ENCODE assay signal across 8 mouse cellular contexts in the genomic region with DNA sequence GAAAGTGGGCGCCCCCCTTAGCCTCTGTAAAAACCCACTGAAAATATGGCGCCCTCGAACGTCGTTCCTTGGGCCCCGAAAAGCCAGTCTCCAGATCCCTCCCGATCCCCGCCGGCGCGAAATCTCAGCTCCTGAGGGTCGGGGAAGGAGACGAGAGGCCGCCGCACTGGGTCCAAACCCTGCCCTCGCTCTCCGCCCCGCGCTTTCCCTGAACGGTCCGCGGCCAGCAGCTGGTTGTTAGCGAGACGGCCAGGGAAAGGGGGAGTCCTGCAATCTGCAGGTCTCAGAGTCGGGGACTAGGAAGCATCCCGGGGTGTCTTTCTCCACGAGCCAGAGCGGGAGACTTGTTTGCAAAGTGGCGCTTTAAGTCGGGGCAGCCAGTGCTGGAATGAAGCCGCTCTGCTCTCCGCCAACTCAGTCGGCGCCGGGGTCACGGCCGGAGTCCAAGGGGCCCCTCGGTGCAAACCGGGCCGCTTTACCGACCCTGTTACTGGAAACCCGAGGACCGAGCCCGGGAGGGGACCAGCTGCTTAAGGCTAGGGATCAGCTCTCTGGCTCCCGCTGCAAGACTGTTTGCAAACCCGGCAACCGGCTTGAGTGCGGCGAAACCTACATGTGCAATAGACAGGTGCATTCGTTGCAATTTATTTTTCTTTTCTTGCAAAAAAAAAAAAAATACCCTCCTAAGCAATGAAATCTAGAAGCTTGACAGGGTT.
DNase-seq lines count a peak whose midpoint lies in the region; ATAC-seq and TF ChIP-seq lines count a peak whose summit lies in the region.

No protein-coding gene starts in this region.

- no peak overlapping the region for H3K27ac ChIP-seq in CH12.LX (ENCODE audit: insufficient read depth, low read depth)
- peak overlapping the region; percentile 7; the same call in 1 of the 2 replicates for H3K27ac ChIP-seq in forebrain, embryonic 11.5 days (ENCODE audit: low read depth, low read length)
- peak overlapping the region; percentile 86 for H3K27ac ChIP-seq in heart, postnatal 0 days (ENCODE audit: low read depth)
- H3K27ac ChIP-seq in liver, embryonic 16.5 days (ENCODE audit: low read length): no peak overlapping the region

- TF ChIP-seq CTCF in CH12.LX (conservative IDR thresholded peaks at IDR 0.05 in 1 of 2, IDR thresholded peaks at IDR 0.05 in 1 of 2; ENCODE audit: low read depth in 2 of 2, low read length in 2 of 2): no peak
- TF ChIP-seq CTCF in heart, postnatal 0 days (IDR thresholded peaks at IDR 0.05; ENCODE audit: low read depth): no peak

- H3K4me1 ChIP-seq in CH12.LX (ENCODE audit: control insufficient read depth in 1 of 2, insufficient read depth in 2 of 2): peaks cover 2 to 20% of the 10 kb centered on the region in 2 experiments; a peak in 3 of 4 replicates
- H3K4me1 ChIP-seq in forebrain, embryonic 11.5 days (replicated peaks; ENCODE audit: control insufficient read depth, insufficient read depth, low read length): peaks cover 8% of the 10 kb centered on the region; the same call in 1 of the 2 replicates
- H3K4me1 ChIP-seq in heart, postnatal 0 days (ENCODE audit: control insufficient read depth, insufficient read depth): peaks cover 30% of the 10 kb centered on the region
- H3K4me1 ChIP-seq in liver, embryonic 16.5 days (ENCODE audit: control insufficient read depth, low read depth, low read length): no peaks in the 10 kb centered on the region; the same call in 1 of the 2 replicates

- H3K79me2 ChIP-seq in CH12.LX (replicated peaks; ENCODE audit: control insufficient read depth, extremely low read depth, insufficient read depth, poor library complexity, severe bottlenecking): 0 out of 2 replicates have a peak, but pooled peaks cover 1% of the 10 kb centered on the region

- no peak for DNase-seq in CH12.LX (ENCODE audit: extremely low read depth)
- peak; percentile 43 to 44 for DNase-seq in adrenal gland, postnatal 36 days
- DNase-seq in forebrain, embryonic 11.5 days (ENCODE audit: low spot score): peak; percentile 80
- DNase-seq in heart, postnatal 0 days (ENCODE audit: low spot score): peak; percentile 19
- peak; percentile 36 to 68 for DNase-seq in kidney, postnatal 36 days
- DNase-seq in retina, postnatal 1 day: peak; percentile 70

- dilution Hi-C loops in CH12.LX (cut with MboI; ENCODE audit: extremely low pct_ligation_motif_present, extremely low pct_unique_long_range_greater_than_20kb, low sequenced_read_pairs): no loop called here

- WGBS in forebrain, embryonic 11.5 days: under 1% methylated on average over 50 of the region's 50 CpGs
- WGBS in heart, postnatal 0 days: under 1% methylated on average over 50 of the region's 50 CpGs
- under 1% methylated on average over 50 of the region's 50 CpGs for WGBS in liver, embryonic 16.5 days (ENCODE audit: insufficient replicate concordance)

- H3K4me3 ChIP-seq in CH12.LX (replicated peaks in 1 of 3; ENCODE audit: low read depth in 2 of 3, low read length in 2 of 3, poor library complexity in 1 of 3): peak overlapping the region; percentile 63 to 87 (median 70)
- peak overlapping the region; percentile 74 for H3K4me3 ChIP-seq in forebrain, embryonic 11.5 days (ENCODE audit: low read depth, low read length)
- H3K4me3 ChIP-seq in heart, postnatal 0 days (ENCODE audit: low read depth, low read length): peak overlapping the region; percentile 82
- H3K4me3 ChIP-seq in liver, embryonic 16.5 days (ENCODE audit: low read depth, low read length): peak overlapping the region; percentile 66

- H3K4me2 ChIP-seq in CH12.LX (ENCODE audit: insufficient read depth, low read depth, poor library complexity, severe bottlenecking): peak overlapping the region; percentile 52; the same call in 1 of the 2 replicates
- peak overlapping the region; percentile 98 for H3K4me2 ChIP-seq in forebrain, embryonic 11.5 days (ENCODE audit: low read depth, low read length, severe bottlenecking)
- peak overlapping the region; percentile 78 for H3K4me2 ChIP-seq in heart, postnatal 0 days (ENCODE audit: low read depth, low read length)
- H3K4me2 ChIP-seq in liver, embryonic 16.5 days (ENCODE audit: low read depth, low read length): peak overlapping the region; percentile 61

- no peak for TF ChIP-seq POLR2A in CH12.LX (IDR thresholded peaks at IDR 0.05; ENCODE audit: low read depth, low read length)

- H3K9ac ChIP-seq in CH12.LX (ENCODE audit: insufficient read depth, low read depth): peak overlapping the region; percentile 60
- peak overlapping the region; percentile 69 for H3K9ac ChIP-seq in forebrain, embryonic 11.5 days (ENCODE audit: low read length)
- H3K9ac ChIP-seq in heart, postnatal 0 days (replicated peaks; ENCODE audit: low read depth, low read length): peak overlapping the region; percentile 84
- H3K9ac ChIP-seq in liver, embryonic 16.5 days (ENCODE audit: low read depth, low read length): peak overlapping the region; percentile 43

- no peaks in the 10 kb centered on the region for H3K27me3 ChIP-seq in CH12.LX (replicated peaks)
- peaks cover 13% of the 10 kb centered on the region; the same call in 1 of the 2 replicates for H3K27me3 ChIP-seq in forebrain, embryonic 11.5 days (ENCODE audit: control insufficient read depth, insufficient read depth, low read length)
- H3K27me3 ChIP-seq in heart, postnatal 0 days (ENCODE audit: control insufficient read depth, insufficient read depth, low read length): no peaks in the 10 kb centered on the region
- peaks cover 35% of the 10 kb centered on the region for H3K27me3 ChIP-seq in liver, embryonic 16.5 days (ENCODE audit: control insufficient read depth, insufficient read depth, low read depth, low read length)

- TF ChIP-seq RAD21 in CH12.LX (IDR thresholded peaks at IDR 0.05; ENCODE audit: low read depth, low read length): no peak

- TF ChIP-seq EP300 in CH12.LX (IDR thresholded peaks at IDR 0.05; ENCODE audit: low read length): no peak
- no peak for TF ChIP-seq EP300 in heart, postnatal 0 days (IDR thresholded peaks at IDR 0.05; ENCODE audit: low read depth)

- ATAC-seq in forebrain, embryonic 11.5 days (replicated peaks; ENCODE audit: low FRiP score): peak; percentile 35
- ATAC-seq in heart, postnatal 0 days (ENCODE audit: insufficient read depth, low read depth): peak; percentile 50
- ATAC-seq in liver, embryonic 16.5 days (ENCODE audit: low read depth): no peak
- no peak for ATAC-seq in monocyte, adult 5-6 weeks (replicated peaks; ENCODE audit: insufficient number of reproducible peaks, low FRiP score, low TSS enrichment, poor library complexity, severe bottlenecking)

- in situ Hi-C loops in CH12.LX (cut with MboI; ENCODE audit: low pct_ligation_motif_present, low pct_unique_long_range_greater_than_20kb, low sequenced_read_pairs): loop anchor here (25.0 kb wide), 1 partner anchor 171 kb away; no protein-coding TSS in a partner anchor

- H3K9me3 ChIP-seq in CH12.LX (replicated peaks; ENCODE audit: low read length): peaks cover 3% of the 10 kb centered on the region
- H3K9me3 ChIP-seq in forebrain, embryonic 11.5 days (ENCODE audit: control insufficient read depth, low read length): no peaks in the 10 kb centered on the region
- H3K9me3 ChIP-seq in heart, postnatal 0 days (replicated peaks; ENCODE audit: control insufficient read depth, low read length): no peaks in the 10 kb centered on the region
- no peaks in the 10 kb centered on the region for H3K9me3 ChIP-seq in liver, embryonic 16.5 days (replicated peaks; ENCODE audit: control insufficient read depth, low read length)

- H3K36me3 ChIP-seq in CH12.LX (replicated peaks in 1 of 2; ENCODE audit: control insufficient read depth in 1 of 2, insufficient read depth in 1 of 2, low read length in 1 of 2): no peaks in the 10 kb centered on the region
- H3K36me3 ChIP-seq in forebrain, embryonic 11.5 days (ENCODE audit: control insufficient read depth, insufficient read depth, low read length): no peaks in the 10 kb centered on the region
- no peaks in the 10 kb centered on the region for H3K36me3 ChIP-seq in heart, postnatal 0 days (replicated peaks; ENCODE audit: control insufficient read depth, insufficient read depth, low read length)
- no peaks in the 10 kb centered on the region for H3K36me3 ChIP-seq in liver, embryonic 16.5 days (ENCODE audit: control insufficient read depth, insufficient read depth)

TF ChIP-seq in CH12.LX, 34 proteins besides CTCF, POLR2A, EP300 and RAD21:
- TF ChIP-seq E2F4 (IDR thresholded peaks at IDR 0.05; ENCODE audit: insufficient replicate concordance, low read depth, low read length) (no peak), PAX5 (IDR thresholded peaks at IDR 0.05; ENCODE audit: low read length) (no peak), HCFC1 (IDR thresholded peaks at IDR 0.05; ENCODE audit: low read depth, low read length) (no peak), ZC3H11A (IDR thresholded peaks at IDR 0.05; ENCODE audit: low read depth, low read length) (no peak), SIN3A (IDR thresholded peaks at IDR 0.05; ENCODE audit: low read length) (no peak), ZNF384 (IDR thresholded peaks at IDR 0.05; ENCODE audit: low read depth, low read length) (no peak), RCOR1 (conservative IDR thresholded peaks at IDR 0.05; ENCODE audit: low read depth, low read length) (no peak), MYC (IDR thresholded peaks at IDR 0.05; ENCODE audit: low read depth, low read length) (no peak), MEF2A (IDR thresholded peaks at IDR 0.05; ENCODE audit: borderline replicate concordance, low read depth, low read length) (no peak), JUND (conservative IDR thresholded peaks at IDR 0.05; ENCODE audit: low read depth, low read length) (no peak), UBTF (IDR thresholded peaks at IDR 0.05; ENCODE audit: low read depth, low read length) (no peak), SMC3 (IDR thresholded peaks at IDR 0.05; ENCODE audit: low read depth, low read length) (no peak), ZKSCAN1 (IDR thresholded peaks at IDR 0.05; ENCODE audit: borderline replicate concordance, low read depth, low read length) (no peak), KAT2A (IDR thresholded peaks at IDR 0.05; ENCODE audit: insufficient replicate concordance, low read length) (no peak), CHD2 (IDR thresholded peaks at IDR 0.05; ENCODE audit: low read length) (no peak)
TF ChIP-seq in CH12.LX: peak in this region for 0.

Comparison
In these comparisons a context has a peak if more than half of its experiments do, and no peak if none do; other contexts are left out.
1. H3K27ac ChIP-seq: peak in forebrain, embryonic 11.5 days (single experiment) and heart, postnatal 0 days (single experiment); none in CH12.LX (single experiment) and liver, embryonic 16.5 days (single experiment).
2. ATAC-seq: peak in forebrain, embryonic 11.5 days (single experiment) and heart, postnatal 0 days (single experiment); none in liver, embryonic 16.5 days (single experiment) and monocyte, adult 5-6 weeks (single experiment).
3. Peak in every context shown above with its lines, with median percentiles within 50 percentile points of each other: H3K4me2 ChIP-seq, H3K4me3 ChIP-seq and H3K9ac ChIP-seq.